Mouse (Mus musculus): ENCODE measurements around the gene Gnb2.

DNA sequence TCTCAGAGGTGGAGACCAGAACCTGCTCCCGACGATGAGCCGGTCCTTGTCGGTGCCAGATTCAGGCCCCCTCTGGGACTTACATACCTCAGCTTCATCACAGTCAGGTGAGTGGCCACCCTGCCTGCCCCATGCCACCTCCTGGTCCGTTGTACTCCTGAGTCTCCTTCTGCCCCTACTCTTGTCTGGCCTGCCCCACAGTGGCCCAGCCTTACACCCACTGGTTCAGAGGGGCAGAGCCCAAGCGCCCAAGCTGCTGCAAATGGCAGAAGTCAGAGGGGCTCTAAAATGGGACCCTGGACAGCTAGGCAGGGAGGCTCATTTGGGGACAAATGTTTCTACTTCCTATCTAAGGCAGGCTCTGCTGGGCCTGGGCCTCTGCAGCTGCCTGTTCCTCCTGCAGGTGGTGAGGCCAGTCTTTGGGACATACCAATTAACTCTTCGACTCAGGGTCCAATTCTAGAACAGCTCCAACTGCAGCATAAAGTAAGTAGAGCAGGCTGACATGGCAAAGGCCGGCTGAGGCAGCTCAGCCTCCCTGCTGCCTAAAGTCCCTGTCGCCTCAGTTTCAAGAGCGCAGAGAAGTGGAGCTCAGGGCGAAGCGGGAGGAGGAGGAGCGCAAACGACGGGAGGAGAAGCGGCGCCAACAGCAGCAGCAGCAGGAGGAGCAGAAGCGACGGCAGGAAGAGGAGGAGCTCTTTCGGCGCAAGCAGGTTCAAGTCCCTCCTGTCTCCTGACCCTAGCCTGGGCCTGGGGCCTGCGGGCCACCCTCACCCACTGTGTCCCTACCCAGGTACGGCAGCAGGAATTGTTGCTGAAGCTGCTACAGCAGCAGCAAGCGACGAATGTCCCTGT lies 9.7 kb downstream of the Gnb2 start:
- TF ChIP-seq POLR2A (IDR thresholded peaks at IDR 0.05; ENCODE audit: low read depth, low read length) (no peak), CTCF (IDR thresholded peaks at IDR 0.05; ENCODE audit: extremely low read depth, insufficient read length, insufficient replicate concordance, low read depth, low read length) (no peak)
